Mouse (Mus musculus): ENCODE data around the gene Uqcrq. TPM values are rescaled to one million over a fixed set of nuclear protein-coding genes. Genes with fewer than 3 reads are reported as not detected.
A peak's percentile ranks its signal among the peaks of the same experiment; 100 is the strongest.

The Uqcrq gene
- polyA plus RNA-seq, 1 experiment from 2014 or later: 1,425 TPM

GRCm38 (mm10) chr11:53469294-53469967 is 38.8 kb upstream of the Uqcrq start:
- no peak overlapping the region for H3K27ac ChIP-seq (ENCODE audit: low read length)
- 0 out of 2 replicates have a peak overlapping the region, but pooled peaks have one; percentile 13 for H3K4me3 ChIP-seq (ENCODE audit: low read length)
- H3K36me3 ChIP-seq (ENCODE audit: control insufficient read depth, insufficient read depth): no peaks in the 10 kb centered on the region
- H3K4me1 ChIP-seq (ENCODE audit: control insufficient read depth, insufficient read depth, low read length): peaks cover 15% of the 10 kb centered on the region; the same call in 1 of the 2 replicates
- ATAC-seq (replicated peaks; ENCODE audit: extremely low read depth, insufficient read depth, low FRiP score): 0 out of 2 replicates have a peak, but pooled peaks have one; percentile 6
- WGBS: 35% methylated on average over 16 of the region's 16 CpGs
- H3K9ac ChIP-seq (ENCODE audit: low read length): no peak overlapping the region
- H3K27me3 ChIP-seq (ENCODE audit: control insufficient read depth, insufficient read depth, low read length): peaks cover 50% of the 10 kb centered on the region
- H3K4me2 ChIP-seq (ENCODE audit: low read depth, low read length): peak overlapping the region; percentile 51
- peaks cover 2% of the 10 kb centered on the region; the same call in 1 of the 2 replicates for H3K9me3 ChIP-seq (replicated peaks; ENCODE audit: control insufficient read depth, low read length)

GRCm38 (mm10) chr11:53466231-53466971 is 35.8 kb upstream of the Uqcrq start:
- Histone ChIP-seq H3K27ac (ENCODE audit: low read length) (no peak overlapping the region), H3K36me3 (ENCODE audit: control insufficient read depth, insufficient read depth) (no peaks in the 10 kb centered on the region), H3K4me3 (ENCODE audit: low read length) (peak overlapping the region; percentile 47), H3K9me3 (replicated peaks; ENCODE audit: control insufficient read depth, low read length) (peaks cover 3% of the 10 kb centered on the region; the same call in 1 of the 2 replicates), H3K4me1 (ENCODE audit: control insufficient read depth, insufficient read depth, low read length) (peaks cover 23% of the 10 kb centered on the region), H3K27me3 (ENCODE audit: control insufficient read depth, insufficient read depth, low read length) (peaks cover 69% of the 10 kb centered on the region), H3K4me2 (ENCODE audit: low read depth, low read length) (peak overlapping the region; percentile 74), H3K9ac (ENCODE audit: low read length) (peak overlapping the region; percentile 73)
- no peak for ATAC-seq (replicated peaks; ENCODE audit: extremely low read depth, insufficient read depth, low FRiP score)
- WGBS: 9% methylated on average over 40 of the region's 40 CpGs

GRCm38 (mm10) chr11:53463551-53464424 is 33.2 kb upstream of the Uqcrq start:
- H3K4me1 ChIP-seq (ENCODE audit: control insufficient read depth, insufficient read depth, low read length): peaks cover 12% of the 10 kb centered on the region
- peak overlapping the region; percentile 90 for H3K4me2 ChIP-seq (ENCODE audit: low read depth, low read length)
- peak overlapping the region; percentile 66 for H3K9ac ChIP-seq (ENCODE audit: low read length)
- ATAC-seq (replicated peaks; ENCODE audit: extremely low read depth, insufficient read depth, low FRiP score): peak; percentile 28; the same call in 1 of the 2 replicates
- WGBS: 6% methylated on average over 55 of the region's 55 CpGs
- H3K36me3 ChIP-seq (ENCODE audit: control insufficient read depth, insufficient read depth): no peaks in the 10 kb centered on the region
- H3K4me3 ChIP-seq (ENCODE audit: low read length): peak overlapping the region; percentile 59
- no peak overlapping the region for H3K27ac ChIP-seq (ENCODE audit: low read length)
- peaks cover 49% of the 10 kb centered on the region for H3K27me3 ChIP-seq (ENCODE audit: control insufficient read depth, insufficient read depth, low read length)
- peaks cover 3% of the 10 kb centered on the region; the same call in 1 of the 2 replicates for H3K9me3 ChIP-seq (replicated peaks; ENCODE audit: control insufficient read depth, low read length)

- Histone ChIP-seq H3K9me3 (replicated peaks; ENCODE audit: control insufficient read depth, low read length) (peaks cover 3% of the 10 kb centered on the region; the same call in 1 of the 2 replicates), H3K27ac (ENCODE audit: low read length) (no peak overlapping the region), H3K27me3 (ENCODE audit: control insufficient read depth, insufficient read depth, low read length) (peaks cover 54% of the 10 kb centered on the region), H3K36me3 (ENCODE audit: control insufficient read depth, insufficient read depth) (no peaks in the 10 kb centered on the region), H3K4me2 (ENCODE audit: low read depth, low read length) (no peak overlapping the region), H3K4me3 (ENCODE audit: low read length) (no peak overlapping the region), H3K4me1 (ENCODE audit: control insufficient read depth, insufficient read depth, low read length) (peaks cover 12% of the 10 kb centered on the region), H3K9ac (ENCODE audit: low read length) (no peak overlapping the region)
- ATAC-seq (replicated peaks; ENCODE audit: extremely low read depth, insufficient read depth, low FRiP score): no peak
- 49% methylated on average over 5 of the region's 5 CpGs for WGBS
These were observed 31.1 kb upstream of the Uqcrq start for GRCm38 (mm10) chr11:53461727-53462126.

DNA sequence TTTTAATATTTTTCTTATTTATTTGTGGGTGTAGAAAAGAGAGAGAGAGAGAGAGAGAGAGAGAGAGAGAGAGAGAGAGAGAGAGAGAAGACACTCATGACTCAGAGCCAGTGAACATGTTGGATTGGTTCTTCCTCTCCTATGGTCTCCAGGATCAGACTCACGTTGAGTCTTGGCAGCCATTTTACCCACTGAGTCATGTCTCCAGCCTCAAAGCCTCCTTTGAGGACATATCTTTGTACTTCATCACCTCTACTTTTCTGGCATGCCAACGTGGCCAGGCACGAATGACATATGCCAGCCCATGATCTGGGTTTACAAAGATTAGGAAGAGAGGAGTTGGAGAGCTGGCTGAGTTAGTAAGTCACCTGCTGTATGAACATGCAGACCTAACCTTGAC is 29.6 kb upstream of the Uqcrq start:
- ATAC-seq (replicated peaks; ENCODE audit: extremely low read depth, insufficient read depth, low FRiP score): no peak
- WGBS: 58% methylated on average over 3 of the region's 3 CpGs
- peaks cover 42% of the 10 kb centered on the region for H3K27me3 ChIP-seq (ENCODE audit: control insufficient read depth, insufficient read depth, low read length)

DNA sequence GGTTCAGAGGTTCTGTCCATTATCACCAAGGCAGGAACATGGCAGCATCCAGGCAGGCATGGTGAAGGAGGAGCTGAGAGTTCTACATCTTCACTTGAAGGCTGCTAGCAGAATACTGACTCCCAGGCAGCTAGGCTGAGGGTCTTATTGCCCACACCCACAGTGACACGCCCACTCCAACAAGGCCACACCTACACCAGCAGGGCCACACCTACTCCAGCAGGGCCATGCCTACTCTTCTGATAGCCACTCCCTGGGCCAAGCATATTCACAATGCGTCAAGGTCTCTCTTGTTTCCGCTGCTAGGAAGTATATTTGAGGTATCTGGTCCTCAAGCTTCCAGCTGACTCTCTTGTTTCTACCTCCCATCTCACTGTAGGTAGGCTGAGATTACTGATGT is 28.4 kb upstream of the Uqcrq start:
- H3K27ac ChIP-seq (ENCODE audit: low read length): no peak overlapping the region
- no peak overlapping the region for H3K9ac ChIP-seq (ENCODE audit: low read length)
- no peaks in the 10 kb centered on the region for H3K9me3 ChIP-seq (replicated peaks; ENCODE audit: control insufficient read depth, low read length)
- no peak for ATAC-seq (replicated peaks; ENCODE audit: extremely low read depth, insufficient read depth, low FRiP score)
- H3K4me3 ChIP-seq (ENCODE audit: low read length): no peak overlapping the region
- H3K36me3 ChIP-seq (ENCODE audit: control insufficient read depth, insufficient read depth): no peaks in the 10 kb centered on the region
- WGBS: 69% methylated on average over 3 of the region's 3 CpGs
- H3K4me1 ChIP-seq (ENCODE audit: control insufficient read depth, insufficient read depth, low read length): peaks cover 8% of the 10 kb centered on the region
- peaks cover 30% of the 10 kb centered on the region for H3K27me3 ChIP-seq (ENCODE audit: control insufficient read depth, insufficient read depth, low read length)
- no peak overlapping the region for H3K4me2 ChIP-seq (ENCODE audit: low read depth, low read length)

More for the DNA sequence above, 29.6 kb upstream of the Uqcrq start:
- Histone ChIP-seq H3K4me3 (ENCODE audit: low read length) (no peak overlapping the region), H3K4me2 (ENCODE audit: low read depth, low read length) (no peak overlapping the region), H3K36me3 (ENCODE audit: control insufficient read depth, insufficient read depth) (no peaks in the 10 kb centered on the region), H3K4me1 (ENCODE audit: control insufficient read depth, insufficient read depth, low read length) (peaks cover 8% of the 10 kb centered on the region), H3K9me3 (replicated peaks; ENCODE audit: control insufficient read depth, low read length) (peaks cover 3% of the 10 kb centered on the region; the same call in 1 of the 2 replicates), H3K9ac (ENCODE audit: low read length) (no peak overlapping the region), H3K27ac (ENCODE audit: low read length) (no peak overlapping the region)

DNA sequence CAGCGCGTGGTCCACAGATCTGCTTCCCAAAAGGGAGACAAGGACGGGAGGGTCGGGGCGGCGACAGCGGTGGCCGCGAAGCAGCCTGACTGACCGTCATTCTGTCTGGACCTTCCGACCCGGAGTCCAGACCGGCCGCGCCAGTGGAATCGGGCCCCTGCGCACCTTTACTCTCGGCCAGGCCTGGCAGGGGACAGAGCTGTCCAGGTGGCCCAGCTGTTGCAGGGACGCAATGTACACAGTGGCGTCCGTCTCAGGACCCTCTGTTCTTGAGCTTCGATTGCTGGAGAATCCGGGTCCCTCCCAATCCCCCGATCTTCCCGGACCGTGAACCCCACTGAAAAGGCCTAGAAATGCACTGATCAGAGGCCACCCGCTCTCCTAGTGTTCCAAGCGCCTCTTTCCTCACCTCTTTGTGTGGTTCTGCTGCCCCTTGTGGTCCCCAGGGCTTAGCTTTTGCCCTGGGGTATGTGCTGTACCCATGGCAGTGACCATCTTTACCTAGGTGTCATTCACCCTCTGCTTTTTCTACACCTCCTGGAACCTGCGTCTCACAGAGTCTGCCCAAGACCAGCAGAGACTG is 26.8 kb upstream of the Uqcrq start:
- 0 out of 2 replicates have a peak, but pooled peaks have one; percentile 4 for ATAC-seq (replicated peaks; ENCODE audit: extremely low read depth, insufficient read depth, low FRiP score)
- Histone ChIP-seq H3K9me3 (replicated peaks; ENCODE audit: control insufficient read depth, low read length) (no peaks in the 10 kb centered on the region), H3K36me3 (ENCODE audit: control insufficient read depth, insufficient read depth) (no peaks in the 10 kb centered on the region), H3K9ac (ENCODE audit: low read length) (peak overlapping the region; percentile 78), H3K27ac (ENCODE audit: low read length) (no peak overlapping the region), H3K4me3 (ENCODE audit: low read length) (peak overlapping the region; percentile 56), H3K27me3 (ENCODE audit: control insufficient read depth, insufficient read depth, low read length) (peaks cover 17% of the 10 kb centered on the region), H3K4me2 (ENCODE audit: low read depth, low read length) (peak overlapping the region; percentile 69), H3K4me1 (ENCODE audit: control insufficient read depth, insufficient read depth, low read length) (no peaks in the 10 kb centered on the region)
- WGBS: 8% methylated on average over 29 of the region's 29 CpGs
